Mouse (Mus musculus) MEL (cell line): ENCODE measurements at regions not wholly inside any gene's neighbourhood (a gene's known extent, or its start where the extent isn't known, plus 50 kb on each side); places are given as distances from the start of the nearest gene placed in this dataset.

Source experiments
- DNase-seq: peaks from one replicate; pipeline ENCODE4 v3.0.0; 2011; ENCODE audit warnings: low read depth, low spot score
- H3K27ac ChIP-seq: 2 replicates; pipeline ENCODE4 v1.5.1; 2012; ENCODE audit warnings: low read depth, mild to moderate bottlenecking, control low read depth, low read length, moderate library complexity; ENCODE audit not compliant: control insufficient read depth
- H3K27me3 ChIP-seq, 2 experiments: fragments of 150-350 bp in 1 of 2; sonication (generic) in 1 of 2; 2 replicates each; pipeline ENCODE4 v1.6.1; 2012; ENCODE audit warnings: low read length in 2 of 2, mild to moderate bottlenecking in 2 of 2, improper control_type of control experiment in 1 of 2, moderate library complexity in 1 of 2; ENCODE audit not compliant: insufficient read depth in 2 of 2, control insufficient read depth in 1 of 2
- H3K36me3 ChIP-seq, 2 experiments: 2 replicates each; pipeline ENCODE4 v1.6.1; 2012 to 2014; ENCODE audit warnings: low read length in 2 of 2, improper control_type of control experiment in 1 of 2, inconsistent platforms in 1 of 2, mild to moderate bottlenecking in 1 of 2; ENCODE audit not compliant: insufficient read depth in 2 of 2, control insufficient read depth in 1 of 2
- H3K4me1 ChIP-seq, 2 experiments: fragments of 150-350 bp in 1 of 2; sonication (generic) in 1 of 2; 2 replicates each; pipeline ENCODE4 v1.6.1; 2012; ENCODE audit warnings: low read length in 2 of 2, improper control_type of control experiment in 1 of 2, mild to moderate bottlenecking in 1 of 2; ENCODE audit not compliant: insufficient read depth in 2 of 2, control insufficient read depth in 1 of 2
- H3K4me3 ChIP-seq, 2 experiments: fragments of 150-350 bp in 1 of 2; sonication (generic) in 1 of 2; 2 replicates each; pipeline ENCODE4 v1.5.1; 2012; ENCODE audit warnings: low read depth in 2 of 2, low read length in 2 of 2, mild to moderate bottlenecking in 2 of 2, moderate library complexity in 2 of 2, control low read depth in 1 of 2, improper control_type of control experiment in 1 of 2; ENCODE audit not compliant: control insufficient read depth in 1 of 2, insufficient read depth in 1 of 2
- H3K79me2 ChIP-seq: 2 replicates; pipeline ENCODE4 v1.6.1; 2012; ENCODE audit warnings: mild to moderate bottlenecking, low read length, moderate library complexity; ENCODE audit not compliant: control insufficient read depth, poor library complexity, insufficient read depth
- H3K9ac ChIP-seq: 2 replicates; pipeline ENCODE4 v1.6.1; 2012; ENCODE audit warnings: low read depth, mild to moderate bottlenecking, control low read depth, low read length, moderate library complexity; ENCODE audit not compliant: control insufficient read depth, poor library complexity, severe bottlenecking
- H3K9me3 ChIP-seq: fragments of 150-350 bp; sonication (generic); replicated peaks from 2 replicates; pipeline ENCODE4 v1.6.1; 2012; ENCODE audit warnings: mild to moderate bottlenecking, low read length, improper control_type of control experiment, moderate library complexity; ENCODE audit not compliant: insufficient read depth
- BHLHE40 ChIP-seq: IDR thresholded peaks from 2 replicates; pipeline ENCODE4 v1.6.1; 2012; ENCODE audit warnings: low read depth, mild to moderate bottlenecking, inconsistent platforms, low read length, improper control_type of control experiment, borderline replicate concordance
- CHD1 ChIP-seq: IDR thresholded peaks from 2 replicates; pipeline ENCODE4 v1.6.1; 2012; ENCODE audit warnings: low read depth, mild to moderate bottlenecking, inconsistent platforms, low read length, improper control_type of control experiment
- ELF1 ChIP-seq: IDR thresholded peaks from 2 replicates; pipeline ENCODE4 v1.6.1; 2014; ENCODE audit warnings: low read depth, mild to moderate bottlenecking, inconsistent platforms, low read length, improper control_type of control experiment, moderate library complexity
- EP300 ChIP-seq, 2 experiments: IDR thresholded peaks; 2 replicates each; pipeline ENCODE4 v1.6.1; 2011; ENCODE audit warnings: improper control_type of control experiment in 2 of 2, low read length in 2 of 2, low read depth in 1 of 2, mild to moderate bottlenecking in 1 of 2
- ETS1 ChIP-seq: IDR thresholded peaks from 2 replicates; pipeline ENCODE4 v1.6.1; 2012; ENCODE audit warnings: low read depth, mild to moderate bottlenecking, inconsistent platforms, low read length, improper control_type of control experiment, moderate library complexity
- MAX ChIP-seq: IDR thresholded peaks from 2 replicates; pipeline ENCODE4 v1.6.1; 2011; ENCODE audit warnings: low read length, improper control_type of control experiment
- MYC ChIP-seq: IDR thresholded peaks from 2 replicates; pipeline ENCODE4 v1.6.1; 2011; ENCODE audit warnings: low read depth, mild to moderate bottlenecking, low read length, improper control_type of control experiment, moderate library complexity
- NRF1 ChIP-seq: IDR thresholded peaks from 2 replicates; pipeline ENCODE4 v1.6.1; 2014; ENCODE audit warnings: low read depth, mild to moderate bottlenecking, inconsistent platforms, low read length, improper control_type of control experiment, moderate library complexity; ENCODE audit not compliant: poor library complexity, insufficient read depth, severe bottlenecking
- POLR2AphosphoS2 ChIP-seq: IDR thresholded peaks from 2 replicates; pipeline ENCODE4 v1.6.1; 2011; ENCODE audit warnings: low read length, improper control_type of control experiment
- POLR2AphosphoS5 ChIP-seq: IDR thresholded peaks from 2 replicates; pipeline ENCODE4 v1.6.1; 2012; ENCODE audit warnings: low read depth, borderline replicate concordance, mild to moderate bottlenecking, inconsistent platforms, low read length, moderate library complexity, mixed read lengths
- RAD21 ChIP-seq: IDR thresholded peaks from 2 replicates; pipeline ENCODE4 v1.6.1; 2011; ENCODE audit warnings: mild to moderate bottlenecking, low read depth, low read length, improper control_type of control experiment
- TBP ChIP-seq: IDR thresholded peaks from 2 replicates; pipeline ENCODE4 v1.8.0; 2011; ENCODE audit warnings: low read depth, low read length, improper control_type of control experiment
- UBTF ChIP-seq: IDR thresholded peaks from 2 replicates; pipeline ENCODE4 v1.6.1; 2012; ENCODE audit warnings: low read depth, mild to moderate bottlenecking, inconsistent platforms, low read length, improper control_type of control experiment, moderate library complexity, borderline replicate concordance; ENCODE audit not compliant: insufficient read depth
- USF1 ChIP-seq: IDR thresholded peaks from 2 replicates; pipeline ENCODE4 v1.6.1; 2014; ENCODE audit warnings: low read depth, mild to moderate bottlenecking, inconsistent platforms, low read length, improper control_type of control experiment, moderate library complexity
- ZKSCAN1 ChIP-seq: IDR thresholded peaks from 2 replicates; pipeline ENCODE4 v1.6.1; 2012; ENCODE audit warnings: low read depth, mild to moderate bottlenecking, inconsistent platforms, low read length, improper control_type of control experiment, moderate library complexity
- ZNF384 ChIP-seq: IDR thresholded peaks from 2 replicates; pipeline ENCODE4 v1.6.1; 2012; ENCODE audit warnings: low read depth, mild to moderate bottlenecking, inconsistent platforms, low read length, improper control_type of control experiment

DNA sequence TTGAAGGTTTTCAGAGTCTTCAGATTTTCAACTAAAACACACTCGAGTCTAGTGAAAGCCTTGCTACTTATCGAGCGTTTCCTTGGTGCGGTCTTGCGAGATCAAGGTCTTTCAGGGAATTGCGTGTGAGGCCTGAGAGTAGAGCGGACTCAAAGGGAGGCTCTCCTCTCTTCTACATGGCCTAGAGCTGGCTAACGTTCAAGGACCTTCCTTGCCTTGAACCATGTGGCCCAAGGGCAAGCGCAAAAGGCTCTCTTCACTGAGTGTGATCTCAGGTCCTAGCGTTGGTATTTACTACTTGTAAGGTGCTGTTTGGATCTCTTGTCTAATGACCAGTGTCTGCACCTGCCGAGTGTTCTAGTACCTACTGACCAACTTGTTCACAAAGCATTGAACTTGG lies 324.4 kb downstream of the Gm45692 start:
- Histone ChIP-seq H3K36me3 (no peaks in the 10 kb centered on the region), H3K4me1 (no peaks in the 10 kb centered on the region), H3K27me3 (no peaks in the 10 kb centered on the region), H3K9me3 (no peaks in the 10 kb centered on the region), H3K4me3 (no peak overlapping the region), H3K9ac (no peak overlapping the region), H3K27ac (no peak overlapping the region), H3K79me2 (no peaks in the 10 kb centered on the region)
- DNase-seq, result no peak
- no peak for TF ChIP-seq ELF1
- no peak for TF ChIP-seq TBP
- no peak for TF ChIP-seq POLR2AphosphoS5
- TF ChIP-seq MYC, result no peak
- TF ChIP-seq ETS1, result no peak
- no peak for TF ChIP-seq RAD21
- TF ChIP-seq ZKSCAN1, result no peak

- no peaks in the 10 kb centered on the region for H3K9me3 ChIP-seq
- H3K4me3 ChIP-seq, result no peak overlapping the region
- no peak overlapping the region for H3K9ac ChIP-seq
- no peaks in the 10 kb centered on the region for H3K36me3 ChIP-seq
- no peaks in the 10 kb centered on the region for H3K27me3 ChIP-seq
- no peak for DNase-seq
- TF ChIP-seq CHD1 (no peak), POLR2AphosphoS2 (no peak), UBTF (no peak), EP300 (IDR thresholded peaks at IDR 0.05; ENCODE audit: low read depth in 1 of 2, low read length in 2 of 2) (no peak), BHLHE40 (no peak), NRF1 (no peak), POLR2AphosphoS5 (no peak), TBP (no peak), MAX (no peak), ZKSCAN1 (no peak), USF1 (no peak), ZNF384 (no peak)
- H3K27ac ChIP-seq, result no peak overlapping the region
- H3K4me1 ChIP-seq, result no peaks in the 10 kb centered on the region
- H3K79me2 ChIP-seq, result no peaks in the 10 kb centered on the region
These were observed 326.7 kb downstream of the Gm45692 start for GRCm38 (mm10) chr8:26445991-26446390.
